Mouse (Mus musculus) bone marrow macrophage, adult 2 months (primary cell): Measurements from ENCODE around the gene Tanc1.

Experiments
- CTCF ChIP-seq: IDR thresholded peaks from 2 replicates; pipeline ENCODE4 v1.5.1; 2012; ENCODE audit warnings: low read depth, mild to moderate bottlenecking, low read length, moderate library complexity
- POLR2A ChIP-seq: IDR thresholded peaks from 2 replicates; pipeline ENCODE4 v1.6.1; 2012; ENCODE audit warnings: mild to moderate bottlenecking, low read depth, low read length, borderline replicate concordance

- TF ChIP-seq CTCF (no peak), POLR2A (no peak)
Observed at GRCm38 (mm10) chr2:59800481-59801266, 188.8 kb downstream of the Tanc1 start.
